Mouse (Mus musculus): ENCODE data around the gene Clns1a. TPM values are rescaled to one million over a fixed set of nuclear protein-coding genes. Genes with fewer than 3 reads are reported as not detected.

Clns1a gene
- polyA plus RNA-seq, 1 experiment from 2014 or later: 195 TPM

DNA sequence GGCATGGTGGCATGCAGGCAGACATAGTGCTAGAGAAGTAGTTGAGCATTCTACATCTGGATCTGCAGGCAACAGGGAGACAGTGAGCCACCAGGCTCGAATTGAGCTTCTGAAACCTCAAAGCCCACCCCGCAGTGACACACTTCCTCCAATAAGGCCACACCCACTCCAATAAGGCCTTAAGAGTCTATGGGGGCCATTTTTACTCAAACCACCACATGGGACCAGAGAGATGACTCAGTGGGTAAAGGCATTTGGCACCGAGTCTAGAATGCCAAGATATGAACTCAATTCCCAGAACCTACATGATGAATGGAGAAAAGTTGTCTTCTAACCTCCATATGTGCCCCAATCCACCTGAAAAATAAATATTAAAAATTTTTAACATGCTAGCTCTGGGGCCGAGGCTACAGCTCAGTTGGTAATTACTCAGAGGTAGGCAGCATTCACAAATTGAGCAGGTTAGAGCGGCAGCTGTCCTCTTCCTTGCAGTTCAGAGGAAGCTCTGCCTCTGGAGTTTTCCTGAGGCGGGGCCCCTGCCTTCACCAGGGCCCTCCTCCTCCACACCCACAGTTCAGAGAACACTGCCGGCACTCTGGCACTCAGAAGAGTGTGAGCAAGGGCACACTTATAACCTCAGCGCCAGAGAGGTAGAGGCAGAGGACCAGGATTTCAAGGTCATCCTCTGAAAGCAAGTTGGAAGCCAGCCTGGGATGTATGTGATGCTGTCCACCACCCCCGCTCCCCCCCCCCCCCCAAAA is 70.2 kb downstream of the Clns1a start:
- 80% methylated on average over 9 of the region's 9 CpGs for WGBS
- H3K4me3 ChIP-seq (replicated peaks; ENCODE audit: low read depth, low read length): no peak overlapping the region
- no peak overlapping the region for H3K4me2 ChIP-seq (ENCODE audit: low read length)
- no peak overlapping the region for H3K27ac ChIP-seq (replicated peaks; ENCODE audit: low read depth, low read length)
- H3K9ac ChIP-seq (replicated peaks; ENCODE audit: low read length): no peak overlapping the region
- no peaks in the 10 kb centered on the region for H3K9me3 ChIP-seq (ENCODE audit: control insufficient read depth, low read length)
- no peaks in the 10 kb centered on the region for H3K36me3 ChIP-seq (ENCODE audit: control insufficient read depth, insufficient read depth, low read length)
- H3K27me3 ChIP-seq (ENCODE audit: control insufficient read depth, insufficient read depth, low read length): no peaks in the 10 kb centered on the region
- no peak for ATAC-seq (ENCODE audit: low FRiP score, low TSS enrichment)
- no peaks in the 10 kb centered on the region for H3K4me1 ChIP-seq (ENCODE audit: control insufficient read depth, insufficient read depth, low read length)
- DNase-seq: no peak

DNA sequence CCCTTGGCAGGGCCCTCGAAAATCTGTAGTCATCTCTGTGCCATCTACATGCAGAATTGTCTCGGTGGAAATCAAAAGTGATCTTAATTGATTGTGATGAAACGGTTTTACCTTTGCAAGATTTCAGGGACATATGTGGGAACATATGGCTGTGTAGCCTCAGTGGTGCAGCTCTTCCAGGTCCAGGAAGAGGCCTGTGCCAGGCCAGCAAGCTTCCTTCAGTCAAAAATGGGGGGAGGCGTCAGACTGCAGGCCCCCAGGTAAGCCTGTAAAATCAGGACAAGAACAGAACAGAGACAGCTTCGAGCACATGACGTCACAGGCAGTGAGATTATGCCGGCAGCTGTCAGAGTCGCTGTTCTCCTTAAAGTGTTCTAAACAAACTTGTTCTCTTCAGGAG is 71.4 kb downstream of the Clns1a start:
- no peaks in the 10 kb centered on the region for H3K4me1 ChIP-seq (ENCODE audit: control insufficient read depth, insufficient read depth, low read length)
- DNase-seq (no peak), ATAC-seq (ENCODE audit: low FRiP score, low TSS enrichment) (no peak)
- no peak overlapping the region for H3K27ac ChIP-seq (replicated peaks; ENCODE audit: low read depth, low read length)
- no peaks in the 10 kb centered on the region for H3K36me3 ChIP-seq (ENCODE audit: control insufficient read depth, insufficient read depth, low read length)
- no peak overlapping the region for H3K9ac ChIP-seq (replicated peaks; ENCODE audit: low read length)
- no peak overlapping the region for H3K4me2 ChIP-seq (ENCODE audit: low read length)
- no peaks in the 10 kb centered on the region for H3K9me3 ChIP-seq (ENCODE audit: control insufficient read depth, low read length)
- H3K27me3 ChIP-seq (ENCODE audit: control insufficient read depth, insufficient read depth, low read length): no peaks in the 10 kb centered on the region
- H3K4me3 ChIP-seq (replicated peaks; ENCODE audit: low read depth, low read length): no peak overlapping the region
- 83% methylated on average over 8 of the region's 8 CpGs for WGBS

DNA sequence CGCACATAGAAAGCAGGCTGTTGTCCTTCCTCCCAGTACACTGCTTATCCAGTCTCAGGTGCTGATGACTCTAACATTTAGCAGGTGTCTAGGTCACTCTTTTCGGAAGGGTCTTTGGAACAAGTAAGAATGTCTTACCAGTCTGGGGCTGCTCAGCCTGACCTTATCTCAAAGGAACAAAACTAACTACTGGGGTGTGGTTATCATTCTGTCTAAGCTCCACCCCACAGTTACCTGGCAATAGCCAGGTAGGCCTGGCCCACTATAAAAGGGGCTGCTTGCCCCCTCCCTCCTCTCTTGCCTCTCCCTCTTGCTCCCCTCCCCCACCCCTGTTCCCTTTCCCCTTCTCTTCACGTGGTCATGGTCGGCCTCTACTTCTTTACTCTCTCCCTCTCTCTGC is 72.6 kb downstream of the Clns1a start:
- DNase-seq (no peak), ATAC-seq (ENCODE audit: low FRiP score, low TSS enrichment) (no peak)
- no peaks in the 10 kb centered on the region for H3K27me3 ChIP-seq (ENCODE audit: control insufficient read depth, insufficient read depth, low read length)
- H3K27ac ChIP-seq (replicated peaks; ENCODE audit: low read depth, low read length): no peak overlapping the region
- no peaks in the 10 kb centered on the region for H3K4me1 ChIP-seq (ENCODE audit: control insufficient read depth, insufficient read depth, low read length)
- H3K9me3 ChIP-seq (ENCODE audit: control insufficient read depth, low read length): no peaks in the 10 kb centered on the region
- H3K4me3 ChIP-seq (replicated peaks; ENCODE audit: low read depth, low read length): no peak overlapping the region
- H3K9ac ChIP-seq (replicated peaks; ENCODE audit: low read length): no peak overlapping the region
- no peak overlapping the region for H3K4me2 ChIP-seq (ENCODE audit: low read length)
- no peaks in the 10 kb centered on the region for H3K36me3 ChIP-seq (ENCODE audit: control insufficient read depth, insufficient read depth, low read length)
- WGBS: 82% methylated on average over 4 of the region's 4 CpGs

Other genes starting within 250 kb of the Clns1a start
- gene Kctd14, start 245.3 kb upstream of the Clns1a start, polyA plus RNA-seq (2014; fragmentation: Nextera tagmentation; extraction: Ambion mirVana): 0.93 and 1.1 TPM in 2 replicates
- 32.5 and 49.3 TPM in 2 replicates for gene Ints4, start 215.7 kb upstream of the Clns1a start, polyA plus RNA-seq (2014; fragmentation: Nextera tagmentation; extraction: Ambion mirVana)
- gene Aamdc, start 117.1 kb upstream of the Clns1a start, polyA plus RNA-seq (2014; fragmentation: Nextera tagmentation; extraction: Ambion mirVana): 42.2 and 55.6 TPM in 2 replicates
- 28.1 and 35.1 TPM in 2 replicates for gene Rsf1, start 116.7 kb upstream of the Clns1a start, polyA plus RNA-seq (2014; fragmentation: Nextera tagmentation; extraction: Ambion mirVana)
- gene Aqp11, start 41.7 kb downstream of the Clns1a start, polyA plus RNA-seq (2014; fragmentation: Nextera tagmentation; extraction: Ambion mirVana): 17.2 and 18.5 TPM in 2 replicates
- 117 and 171 TPM in 2 replicates for gene Pak1, start 91.9 kb downstream of the Clns1a start, polyA plus RNA-seq (2014; fragmentation: Nextera tagmentation; extraction: Ambion mirVana)
- gene Gdpd4, start 223.3 kb downstream of the Clns1a start, polyA plus RNA-seq (2014; fragmentation: Nextera tagmentation; extraction: Ambion mirVana): not detected in 2 replicates

Measured in midbrain, embryonic 14.5 days (tissue).